Mouse (Mus musculus) olfactory bulb, adult 2 months (tissue): ENCODE data around the gene Arcn1.

Experiments
- CTCF ChIP-seq: fragments of 200-500 bp; IDR thresholded peaks from 2 replicates; pipeline ENCODE4 v1.5.1; 2012; ENCODE audit warnings: low read depth, mild to moderate bottlenecking, low read length, moderate library complexity; ENCODE audit not compliant: insufficient read depth
- POLR2A ChIP-seq: fragments of 200-500 bp; IDR thresholded peaks from 2 replicates; pipeline ENCODE4 v1.6.1; 2012; ENCODE audit warnings: mild to moderate bottlenecking, low read depth, low read length, moderate library complexity; ENCODE audit not compliant: insufficient read depth

GRCm38 (mm10) chr9:44724223-44724622, 43.4 kb downstream of the Arcn1 start:
- no peak for TF ChIP-seq CTCF
- no peak for TF ChIP-seq POLR2A
